Mouse (Mus musculus): Measurements from ENCODE around the gene Myrfl. TPM values are rescaled to one million over a fixed set of nuclear protein-coding genes. Genes with fewer than 3 reads are reported as not detected.

Gene Myrfl
- 0.04 TPM in 1 of 2 replicates, not detected in the other for polyA plus RNA-seq (2016; fragmentation: Nextera tagmentation; extraction: Ambion mirVana)

DNA sequence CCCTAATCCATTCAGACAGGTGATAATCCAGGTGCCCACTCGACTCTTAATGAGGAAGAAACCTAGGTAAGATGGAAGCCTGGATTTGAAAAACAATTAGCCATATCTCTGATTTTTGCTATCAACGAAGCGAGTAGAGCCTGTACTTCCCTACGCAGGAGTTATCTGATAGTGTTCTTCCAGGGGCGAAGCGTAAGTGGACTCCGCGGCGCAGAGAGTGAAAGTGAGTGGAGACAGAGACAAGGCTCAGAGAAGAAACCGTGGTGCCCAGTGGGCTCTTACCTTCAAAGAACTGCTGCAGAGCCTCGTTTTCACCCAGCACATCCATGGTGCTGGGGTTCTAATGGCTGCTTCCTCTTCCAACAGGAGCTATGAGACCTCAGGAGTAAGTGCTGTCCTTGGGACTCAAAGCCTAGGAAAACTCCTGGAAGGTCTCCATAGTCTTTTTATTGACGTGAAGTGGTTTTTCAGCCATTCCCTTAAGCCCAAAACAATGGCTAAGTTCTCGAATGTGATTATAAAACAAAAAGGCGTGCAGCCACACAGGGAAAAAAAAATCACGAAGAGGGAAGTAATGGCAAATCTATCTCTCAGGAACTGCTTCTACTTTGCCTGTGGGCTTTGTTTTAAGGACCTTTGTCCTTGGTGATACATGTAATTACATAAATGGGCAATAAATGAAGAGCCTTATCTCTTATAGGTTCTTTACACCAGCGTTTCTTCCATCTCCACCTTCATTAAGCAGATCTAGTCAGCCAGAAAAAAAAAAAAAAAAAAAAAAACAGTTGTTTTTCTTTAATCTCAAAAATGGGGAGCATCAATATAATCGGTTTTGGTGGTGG lies at the start of gene Myrfl:
Myrfl (minus strand) TSS at position 584 of the 842 bp plus-strand sequence.
- H3K36me3 ChIP-seq, result no peaks in the 10 kb centered on the region
- H3K9me3 ChIP-seq (replicated peaks), result no peaks in the 10 kb centered on the region
- no peaks in the 10 kb centered on the region for H3K27me3 ChIP-seq (ENCODE audit: low read depth, poor library complexity, severe bottlenecking)
- WGBS, result 86% methylated on average over 17 of the region's 17 CpGs
- H3K4me3 ChIP-seq, result no peak within 1 kb of the TSS
- peaks cover 38% of the 10 kb centered on the region for H3K4me1 ChIP-seq
- no peak within 1 kb of the TSS for H3K27ac ChIP-seq
- no peak for DNase-seq (ENCODE audit: low spot score)

- DNase-seq (ENCODE audit: low spot score), result no peak
- WGBS, result 71% methylated on average over 10 of the region's 10 CpGs
- no peaks in the 10 kb centered on the region for H3K9me3 ChIP-seq (replicated peaks)
Observed at GRCm38 (mm10) chr10:116944940-116945339, 48.2 kb upstream of the Myrfl start.

DNA sequence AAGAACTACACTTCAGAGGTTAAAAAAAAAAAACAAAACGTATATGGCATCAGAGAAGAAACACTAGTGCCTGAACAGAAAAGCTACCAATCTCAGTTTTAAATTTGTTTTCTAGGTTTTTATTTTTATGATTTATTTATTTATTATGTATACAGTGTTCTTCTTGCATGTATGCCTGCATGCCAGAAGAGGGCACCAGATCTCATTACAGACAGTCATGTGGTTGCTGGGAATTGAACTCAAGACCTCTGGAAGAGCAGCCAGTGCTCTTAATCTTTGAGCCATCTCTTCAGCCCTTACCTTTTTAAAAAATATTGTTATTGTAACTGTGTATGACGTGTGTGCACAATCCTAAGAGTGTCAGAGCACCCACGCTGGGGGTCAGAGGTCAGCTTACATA lies 47.4 kb upstream of the Myrfl start:
- DNase-seq (ENCODE audit: low spot score), result no peak
- Histone ChIP-seq H3K4me3 (no peak overlapping the region), H3K27me3 (ENCODE audit: low read depth, poor library complexity, severe bottlenecking) (no peaks in the 10 kb centered on the region), H3K27ac (no peak overlapping the region), H3K9me3 (replicated peaks) (no peaks in the 10 kb centered on the region), H3K4me1 (peaks cover 23% of the 10 kb centered on the region), H3K36me3 (peaks cover 22% of the 10 kb centered on the region)
- 86% methylated on average over 3 of the region's 3 CpGs for WGBS

More at GRCm38 (mm10) chr10:116944940-116945339, 48.2 kb upstream of the Myrfl start:
- Histone ChIP-seq H3K27me3 (ENCODE audit: low read depth, poor library complexity, severe bottlenecking) (no peaks in the 10 kb centered on the region), H3K27ac (no peak overlapping the region), H3K4me3 (no peak overlapping the region), H3K4me1 (peaks cover 29% of the 10 kb centered on the region), H3K36me3 (peaks cover 18% of the 10 kb centered on the region)

DNA sequence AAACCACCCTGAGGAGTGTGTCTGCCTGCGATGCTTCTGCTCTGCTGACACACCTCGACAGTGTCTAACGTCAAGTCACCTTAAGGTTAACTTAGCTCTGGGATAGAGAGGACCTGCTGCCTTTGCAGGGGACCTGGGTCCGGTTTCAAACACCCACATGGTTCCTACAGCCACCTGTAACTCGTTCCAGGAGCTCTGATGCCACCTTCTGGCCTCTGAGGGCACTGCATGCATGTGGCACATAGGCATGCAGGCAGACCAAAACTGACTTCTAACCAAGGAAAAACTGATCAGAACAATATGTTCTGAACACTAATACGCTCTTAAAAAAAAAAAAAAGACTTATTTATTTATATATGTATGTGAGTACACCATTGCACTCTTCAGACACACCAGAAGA lies 46.3 kb upstream of the Myrfl start:
- WGBS, result 93% methylated on average over 6 of the region's 6 CpGs
- H3K27ac ChIP-seq, result no peak overlapping the region
- H3K4me1 ChIP-seq, result peaks cover 12% of the 10 kb centered on the region
- no peak overlapping the region for H3K4me3 ChIP-seq
- H3K27me3 ChIP-seq (ENCODE audit: low read depth, poor library complexity, severe bottlenecking), result no peaks in the 10 kb centered on the region
- peaks cover 33% of the 10 kb centered on the region for H3K36me3 ChIP-seq
- no peaks in the 10 kb centered on the region for H3K9me3 ChIP-seq (replicated peaks)
- DNase-seq (ENCODE audit: low spot score), result no peak

DNA sequence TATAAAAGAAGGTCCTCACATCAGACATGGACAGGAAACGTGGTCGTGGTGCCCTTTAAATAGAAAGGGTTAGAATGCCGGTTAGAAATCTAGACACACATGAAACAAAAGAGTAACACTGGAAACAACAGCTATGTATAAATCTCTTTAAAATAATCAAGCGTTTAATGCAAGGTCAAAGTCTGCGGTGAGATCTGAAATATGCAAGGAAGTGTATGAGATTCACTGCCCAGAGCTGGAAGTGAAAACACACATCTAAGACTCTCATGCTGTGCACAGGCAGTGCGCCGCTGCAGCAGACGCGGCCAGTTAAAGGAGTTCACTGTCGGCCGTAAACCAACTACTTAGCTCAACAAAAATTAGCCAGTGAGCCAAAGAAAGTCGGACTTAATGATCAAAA lies 38.3 kb upstream of the Myrfl start:
- 82% methylated on average over 12 of the region's 12 CpGs for WGBS
- Histone ChIP-seq H3K4me1 (0 out of 2 replicates have a peak, but pooled peaks cover 6% of the 10 kb centered on the region), H3K36me3 (peaks cover 74% of the 10 kb centered on the region)

GRCm38 (mm10) chr10:116933794-116934193 lies 37.1 kb upstream of the Myrfl start:
- H3K36me3 ChIP-seq, result peaks cover 73% of the 10 kb centered on the region
- no peaks in the 10 kb centered on the region for H3K27me3 ChIP-seq (ENCODE audit: low read depth, poor library complexity, severe bottlenecking)
- 92% methylated on average over 7 of the region's 7 CpGs for WGBS
- H3K27ac ChIP-seq, result no peak overlapping the region
- H3K9me3 ChIP-seq (replicated peaks), result no peaks in the 10 kb centered on the region
- 0 out of 2 replicates have a peak, but pooled peaks cover 6% of the 10 kb centered on the region for H3K4me1 ChIP-seq
- no peak for DNase-seq (ENCODE audit: low spot score)
- no peak overlapping the region for H3K4me3 ChIP-seq

More for the DNA sequence above, 38.3 kb upstream of the Myrfl start:
- no peak overlapping the region for H3K27ac ChIP-seq
- H3K4me3 ChIP-seq, result no peak overlapping the region
- H3K9me3 ChIP-seq (replicated peaks), result no peaks in the 10 kb centered on the region
- no peaks in the 10 kb centered on the region for H3K27me3 ChIP-seq (ENCODE audit: low read depth, poor library complexity, severe bottlenecking)
- no peak for DNase-seq (ENCODE audit: low spot score)

DNA sequence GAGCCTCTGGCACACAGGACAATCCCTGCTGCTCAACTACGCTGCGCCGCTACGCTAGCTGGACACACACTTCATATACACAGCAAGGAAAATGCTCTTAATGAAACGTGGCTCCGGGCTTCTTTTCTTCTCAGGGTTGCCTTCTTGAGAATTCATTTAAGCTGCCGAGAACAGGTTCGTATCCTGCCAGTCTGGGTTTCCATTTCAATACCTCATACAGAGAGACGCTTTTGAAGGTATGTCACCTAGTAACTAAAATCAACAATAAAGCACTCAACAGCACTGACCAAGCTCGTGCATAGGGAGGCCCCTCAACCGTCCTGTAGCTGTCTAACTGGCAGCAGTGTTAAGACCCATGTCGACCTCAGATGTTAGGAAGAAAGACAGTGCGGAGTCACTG lies 35.7 kb upstream of the Myrfl start:
- Histone ChIP-seq H3K36me3 (peaks cover 70% of the 10 kb centered on the region), H3K9me3 (replicated peaks) (no peaks in the 10 kb centered on the region), H3K27me3 (ENCODE audit: low read depth, poor library complexity, severe bottlenecking) (no peaks in the 10 kb centered on the region), H3K4me3 (no peak overlapping the region), H3K4me1 (0 out of 2 replicates have a peak, but pooled peaks cover 6% of the 10 kb centered on the region), H3K27ac (no peak overlapping the region)
- WGBS, result 92% methylated on average over 13 of the region's 13 CpGs
- no peak for DNase-seq (ENCODE audit: low spot score)

GRCm38 (mm10) chr10:116931497-116932179 lies 34.9 kb upstream of the Myrfl start:
- H3K36me3 ChIP-seq, result peaks cover 70% of the 10 kb centered on the region
- no peak for DNase-seq (ENCODE audit: low spot score)
- H3K4me3 ChIP-seq, result no peak overlapping the region
- H3K27ac ChIP-seq, result no peak overlapping the region
- no peaks in the 10 kb centered on the region for H3K9me3 ChIP-seq (replicated peaks)
- H3K27me3 ChIP-seq (ENCODE audit: low read depth, poor library complexity, severe bottlenecking), result no peaks in the 10 kb centered on the region
- 0 out of 2 replicates have a peak, but pooled peaks cover 6% of the 10 kb centered on the region for H3K4me1 ChIP-seq
- 78% methylated on average over 15 of the region's 15 CpGs for WGBS

GRCm38 (mm10) chr10:116930936-116931335 lies 34.2 kb upstream of the Myrfl start:
- Histone ChIP-seq H3K36me3 (peaks cover 70% of the 10 kb centered on the region), H3K4me3 (no peak overlapping the region), H3K9me3 (replicated peaks) (no peaks in the 10 kb centered on the region), H3K27ac (no peak overlapping the region), H3K27me3 (ENCODE audit: low read depth, poor library complexity, severe bottlenecking) (no peaks in the 10 kb centered on the region), H3K4me1 (0 out of 2 replicates have a peak, but pooled peaks cover 6% of the 10 kb centered on the region)
- no peak for DNase-seq (ENCODE audit: low spot score)
- whole genome bisulfite sequencing, result 78% methylated on average over 6 of the region's 7 CpGs

DNA sequence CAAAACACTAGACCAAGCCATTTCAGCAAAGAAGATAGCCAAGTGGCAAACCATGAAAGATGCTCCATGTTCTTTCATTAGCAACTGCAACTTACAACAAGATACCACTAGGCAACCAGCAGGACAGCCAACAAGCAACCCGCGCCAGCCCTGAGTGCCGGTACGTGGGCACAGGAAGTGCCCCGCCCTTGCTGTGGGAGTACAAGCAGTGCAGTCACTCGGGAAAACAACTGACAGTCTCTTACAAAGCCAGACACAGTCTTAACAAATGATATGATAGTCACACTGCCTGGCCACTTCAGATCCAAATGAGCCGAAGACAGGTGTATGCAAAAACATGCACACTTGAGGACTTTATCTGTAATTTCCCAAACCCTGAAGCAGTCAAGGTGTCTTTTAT lies 33.8 kb upstream of the Myrfl start:
- Histone ChIP-seq H3K27ac (no peak overlapping the region), H3K27me3 (ENCODE audit: low read depth, poor library complexity, severe bottlenecking) (no peaks in the 10 kb centered on the region), H3K9me3 (replicated peaks) (no peaks in the 10 kb centered on the region), H3K4me3 (no peak overlapping the region), H3K36me3 (peaks cover 70% of the 10 kb centered on the region), H3K4me1 (0 out of 2 replicates have a peak, but pooled peaks cover 6% of the 10 kb centered on the region)
- 84% methylated on average over 7 of the region's 7 CpGs for WGBS
- DNase-seq (ENCODE audit: low spot score), result no peak

DNA sequence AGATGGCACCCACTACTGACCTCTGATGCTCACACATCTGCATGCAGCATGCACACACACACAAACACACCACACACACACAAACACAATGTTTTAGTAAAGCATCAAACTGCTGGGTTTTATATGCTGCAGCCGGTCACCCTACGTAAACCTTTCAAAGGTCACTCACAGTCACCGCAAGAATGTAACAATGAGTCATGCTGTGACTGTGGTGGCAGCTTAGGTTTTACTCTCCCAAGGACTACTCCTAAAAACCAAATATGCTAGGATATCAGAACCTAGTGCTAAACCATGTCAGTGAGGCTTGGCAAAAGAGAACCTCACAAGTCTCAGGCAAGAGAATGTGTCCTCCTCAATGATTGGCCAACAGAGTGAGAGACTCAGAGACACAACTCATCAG lies 32.1 kb upstream of the Myrfl start:
- DNase-seq (ENCODE audit: low spot score), result no peak
- peaks cover 75% of the 10 kb centered on the region for H3K36me3 ChIP-seq

GRCm38 (mm10) chr10:116926428-116927113 lies 29.9 kb upstream of the Myrfl start:
- Histone ChIP-seq H3K9me3 (replicated peaks) (no peaks in the 10 kb centered on the region), H3K36me3 (peaks cover 78% of the 10 kb centered on the region), H3K4me3 (no peak overlapping the region), H3K4me1 (0 out of 2 replicates have a peak, but pooled peaks cover 6% of the 10 kb centered on the region), H3K27ac (no peak overlapping the region), H3K27me3 (ENCODE audit: low read depth, poor library complexity, severe bottlenecking) (no peaks in the 10 kb centered on the region)
- no peak for DNase-seq (ENCODE audit: low spot score)
- WGBS, result 87% methylated on average over 11 of the region's 11 CpGs

More for the DNA sequence above, 32.1 kb upstream of the Myrfl start:
- no peak overlapping the region for H3K27ac ChIP-seq
- H3K4me3 ChIP-seq, result no peak overlapping the region
- H3K27me3 ChIP-seq (ENCODE audit: low read depth, poor library complexity, severe bottlenecking), result no peaks in the 10 kb centered on the region
- H3K9me3 ChIP-seq (replicated peaks), result no peaks in the 10 kb centered on the region
- 0 out of 2 replicates have a peak, but pooled peaks cover 6% of the 10 kb centered on the region for H3K4me1 ChIP-seq
- WGBS, result 93% methylated on average over 3 of the region's 3 CpGs
